Mouse (Mus musculus) forebrain, embryonic 16.5 days (tissue): ENCODE results near the gene Agpat3. TPM values are rescaled to one million over a fixed set of nuclear protein-coding genes. Genes with fewer than 3 reads are reported as not detected.
A peak's percentile ranks its signal among the peaks of the same experiment; 100 is the strongest.

Experiments used
- ATAC-seq: fragments of 200-750 bp; cut with Nextera tagmentation; 2 replicates; pipeline ENCODE4 v1.8.0; 2017; ENCODE audit warnings: mild to moderate bottlenecking, moderate library complexity
- H3K27ac ChIP-seq: fragments of 300-500 bp; sonication (generic); 2 replicates; pipeline ENCODE4 v1.5.1; 2014; ENCODE audit warnings: low read length, control low read depth
- H3K27me3 ChIP-seq: fragments of 300-500 bp; sonication (generic); replicated peaks from 2 replicates; pipeline ENCODE4 v1.6.1; 2014; ENCODE audit warnings: low read length; ENCODE audit not compliant: control insufficient read depth, insufficient read depth
- H3K36me3 ChIP-seq: fragments of 300-500 bp; sonication (generic); 2 replicates; pipeline ENCODE4 v1.6.1; 2014; ENCODE audit not compliant: control insufficient read depth, insufficient read depth
- H3K4me1 ChIP-seq: fragments of 300-500 bp; sonication (generic); replicated peaks from 2 replicates; pipeline ENCODE4 v1.6.1; 2014; ENCODE audit warnings: low read length; ENCODE audit not compliant: control insufficient read depth, insufficient read depth
- H3K4me2 ChIP-seq: fragments of 300-500 bp; sonication (generic); 2 replicates; pipeline ENCODE4 v1.6.1; 2014; ENCODE audit warnings: mild to moderate bottlenecking, low read length, control low read depth
- H3K4me3 ChIP-seq: fragments of 300-500 bp; sonication (generic); replicated peaks from 2 replicates; pipeline ENCODE4 v1.5.1; 2014; ENCODE audit warnings: mild to moderate bottlenecking, low read length, control low read depth
- H3K9ac ChIP-seq: fragments of 300-500 bp; sonication (generic); replicated peaks from 2 replicates; pipeline ENCODE4 v1.6.1; 2014; ENCODE audit warnings: low read depth, low read length, control low read depth
- H3K9me3 ChIP-seq: fragments of 300-500 bp; sonication (generic); 2 replicates; pipeline ENCODE4 v1.6.1; 2016; ENCODE audit warnings: low read length; ENCODE audit not compliant: control insufficient read depth
- WGBS: fragments of 180-500 bp; shearing (Covaris S2); extraction: QIAGEN DNeasy Blood & Tissue Kit; methylation state at CpG from one replicate; pipeline ENCODE4 v1.1.7; 2014; 5-methylcytosine and 5-hydroxymethylcytosine counted together
- polyA plus RNA-seq: library from polyadenylated mRNA; unstranded; fragments of >200 nt; fragmentation: Nextera tagmentation; extraction: Ambion mirVana; gene quantifications from 2 replicates; pipeline ENCODE4 v1.2.1, GENCODE M21; 2015

Agpat3 gene
- polyA plus RNA-seq, 1 experiment from 2014 or later = 78.2 TPM

DNA sequence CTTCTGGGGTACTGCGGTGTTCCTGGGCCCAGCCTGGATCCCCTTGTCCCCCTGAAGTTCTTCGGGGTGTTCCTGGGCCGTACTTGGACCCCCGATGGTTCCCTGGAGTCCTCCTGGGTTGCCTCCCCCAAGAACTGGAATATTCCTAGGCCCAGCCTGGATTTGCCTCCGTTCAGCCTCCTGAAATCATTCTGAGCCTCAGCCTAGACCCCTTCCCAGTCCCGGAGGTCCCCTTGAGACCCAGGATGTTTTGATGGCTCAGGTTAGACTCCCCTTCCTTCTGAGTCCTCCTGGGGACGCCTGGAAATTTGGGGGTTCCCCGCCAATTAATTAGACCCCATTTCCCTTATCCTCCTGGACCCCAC is 359 bp upstream of the Agpat3 start:
- no peaks in the 10 kb centered on the region for H3K36me3 ChIP-seq
- peak; percentile 16; the same call in 1 of the 2 replicates for ATAC-seq
- H3K9me3 ChIP-seq = no peaks in the 10 kb centered on the region
- no peaks in the 10 kb centered on the region for H3K27me3 ChIP-seq
- peak overlapping the region; percentile 90 for H3K4me2 ChIP-seq
- peak overlapping the region; percentile 87 for H3K4me3 ChIP-seq
- peaks cover 26% of the 10 kb centered on the region for H3K4me1 ChIP-seq
- peak overlapping the region; percentile 89 for H3K9ac ChIP-seq
- WGBS = 19% methylated on average over 8 of the region's 8 CpGs
- H3K27ac ChIP-seq = peak overlapping the region; percentile 67

- H3K36me3 ChIP-seq = no peaks in the 10 kb centered on the region
- peak overlapping the region; percentile 90 for H3K4me2 ChIP-seq
- peaks cover 26% of the 10 kb centered on the region for H3K4me1 ChIP-seq
- H3K9ac ChIP-seq = peak overlapping the region; percentile 89
- ATAC-seq = no peak
- peak overlapping the region; percentile 87 for H3K4me3 ChIP-seq
- H3K27ac ChIP-seq = no peak overlapping the region
- H3K27me3 ChIP-seq = no peaks in the 10 kb centered on the region
- no peaks in the 10 kb centered on the region for H3K9me3 ChIP-seq
- under 1% methylated on average over 12 of the region's 13 CpGs for WGBS
Observed at GRCm38 (mm10) chr10:78351564-78351886, 764 bp downstream of the Agpat3 start.

GRCm38 (mm10) chr10:78350796-78351556 is 1.3 kb downstream of the Agpat3 start:
- H3K27ac ChIP-seq = no peak overlapping the region

DNA sequence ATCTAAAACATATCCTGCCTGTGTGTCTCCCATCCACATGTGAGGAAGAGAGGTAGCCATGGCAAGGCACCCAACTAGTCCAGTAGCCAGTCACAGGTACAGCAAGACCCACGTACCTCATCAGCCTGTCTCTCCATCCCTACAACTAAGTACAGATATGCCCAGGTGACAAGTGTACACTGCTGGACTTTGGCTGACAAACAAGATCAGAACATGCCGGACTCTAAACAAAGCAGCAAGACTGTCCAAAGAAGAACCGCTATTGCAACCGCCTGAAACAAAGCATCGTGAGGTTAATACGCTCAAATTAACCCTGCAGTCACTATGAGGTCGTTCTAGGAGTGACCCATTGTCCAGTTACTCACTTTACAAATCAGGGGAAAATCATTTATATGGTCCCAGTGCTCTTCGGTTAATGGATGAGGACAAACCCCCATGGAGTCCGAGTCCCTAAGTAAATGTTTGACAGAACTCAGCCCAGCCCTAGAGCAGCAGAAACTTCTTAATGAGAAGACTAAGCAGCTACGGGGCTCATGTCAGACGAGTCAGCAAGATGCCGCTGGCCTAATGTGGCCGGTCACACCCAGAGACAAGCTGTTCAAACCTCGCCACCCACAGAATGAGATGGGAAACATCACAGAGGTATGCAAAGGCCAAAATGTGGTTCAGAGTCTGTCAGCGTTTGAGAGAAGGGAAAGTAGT is 2.7 kb downstream of the Agpat3 start:
- WGBS = 67% methylated on average over 15 of the region's 15 CpGs
- no peak overlapping the region for H3K27ac ChIP-seq
- no peak overlapping the region for H3K4me3 ChIP-seq
- H3K9ac ChIP-seq = no peak overlapping the region
- no peaks in the 10 kb centered on the region for H3K36me3 ChIP-seq
- no peak overlapping the region for H3K4me2 ChIP-seq
- peaks cover 26% of the 10 kb centered on the region for H3K4me1 ChIP-seq
- no peaks in the 10 kb centered on the region for H3K9me3 ChIP-seq
- no peaks in the 10 kb centered on the region for H3K27me3 ChIP-seq
- ATAC-seq = no peak

More at GRCm38 (mm10) chr10:78350796-78351556, 1.3 kb downstream of the Agpat3 start:
- H3K4me1 ChIP-seq = peaks cover 26% of the 10 kb centered on the region
- no peak for ATAC-seq
- H3K9ac ChIP-seq = peak overlapping the region; percentile 89
- peak overlapping the region; percentile 90 for H3K4me2 ChIP-seq
- 8% methylated on average over 6 of the region's 6 CpGs for WGBS
- H3K36me3 ChIP-seq = no peaks in the 10 kb centered on the region
- no peaks in the 10 kb centered on the region for H3K9me3 ChIP-seq
- H3K27me3 ChIP-seq = no peaks in the 10 kb centered on the region
- peak overlapping the region; percentile 87 for H3K4me3 ChIP-seq

DNA sequence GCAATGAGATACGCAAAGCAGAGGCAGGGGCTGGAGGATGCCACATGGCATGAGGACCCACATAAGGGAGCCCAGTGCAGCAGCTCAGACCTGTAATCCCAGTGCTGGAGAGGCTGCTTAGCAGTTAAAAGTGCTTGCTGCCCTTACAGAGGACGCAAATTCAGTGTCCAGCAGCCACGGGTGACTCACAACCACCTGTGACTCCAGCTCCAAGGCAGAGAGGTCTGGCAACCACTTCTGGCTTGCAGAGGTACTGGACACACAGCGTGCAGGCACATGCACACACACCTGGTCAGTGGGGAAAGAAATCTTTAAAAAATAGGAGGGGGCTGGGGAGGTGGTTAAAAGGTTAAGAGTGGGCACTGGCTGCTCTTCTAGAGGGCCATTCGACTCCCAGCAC is 4.1 kb downstream of the Agpat3 start:
- WGBS = 89% methylated on average over 5 of the region's 5 CpGs
- no peaks in the 10 kb centered on the region for H3K9me3 ChIP-seq
- H3K4me2 ChIP-seq = no peak overlapping the region
- no peak for ATAC-seq
- no peaks in the 10 kb centered on the region for H3K36me3 ChIP-seq
- peaks cover 26% of the 10 kb centered on the region for H3K4me1 ChIP-seq
- H3K9ac ChIP-seq = no peak overlapping the region
- no peak overlapping the region for H3K4me3 ChIP-seq
- no peak overlapping the region for H3K27ac ChIP-seq
- H3K27me3 ChIP-seq = no peaks in the 10 kb centered on the region

DNA sequence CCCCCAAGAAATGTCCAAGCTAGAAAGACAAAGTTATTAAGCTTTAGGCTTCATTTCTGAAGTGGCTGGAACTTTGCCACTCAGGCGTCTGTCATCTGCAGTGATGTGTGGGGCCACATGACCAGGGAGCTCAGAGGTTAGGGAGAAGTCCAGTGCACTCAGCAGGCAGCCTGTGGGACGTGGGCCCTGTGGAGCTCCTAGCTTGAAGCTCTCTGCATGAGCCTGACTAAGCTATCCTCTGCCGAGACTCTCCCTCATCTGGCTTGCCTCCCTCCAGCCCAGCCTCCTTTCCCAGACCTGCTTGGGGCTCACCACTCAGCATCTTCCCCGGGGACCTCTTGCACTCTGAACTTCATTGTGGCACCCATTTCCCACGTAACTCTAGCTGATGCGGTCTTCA is 4.8 kb downstream of the Agpat3 start:
- Histone ChIP-seq H3K9me3 (no peaks in the 10 kb centered on the region), H3K9ac (no peak overlapping the region), H3K27ac (no peak overlapping the region), H3K36me3 (no peaks in the 10 kb centered on the region), H3K27me3 (no peaks in the 10 kb centered on the region), H3K4me3 (no peak overlapping the region), H3K4me1 (peaks cover 21% of the 10 kb centered on the region), H3K4me2 (no peak overlapping the region)
- WGBS = 75% methylated on average over 6 of the region's 6 CpGs
- no peak for ATAC-seq

DNA sequence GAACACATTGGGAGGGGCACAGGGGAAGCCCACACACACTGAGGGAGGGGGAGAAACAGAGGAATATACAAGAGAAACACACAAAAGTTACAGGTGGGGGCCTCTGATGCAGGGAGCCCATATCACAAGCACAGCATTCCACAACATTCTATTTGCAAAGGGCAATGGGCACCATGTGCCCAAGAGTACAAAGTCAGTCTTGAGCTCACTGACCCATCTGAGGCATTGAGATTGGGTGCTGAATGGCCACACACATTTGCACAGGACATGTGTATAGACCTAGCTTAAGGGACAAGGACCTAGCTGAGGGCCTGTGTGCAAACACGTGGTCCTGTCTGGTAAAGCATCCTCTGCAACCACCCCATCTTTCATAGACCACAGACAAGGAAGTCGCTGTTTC is 6.8 kb downstream of the Agpat3 start:
- Histone ChIP-seq H3K27ac (no peak overlapping the region), H3K36me3 (no peaks in the 10 kb centered on the region), H3K4me3 (no peak overlapping the region), H3K9me3 (no peaks in the 10 kb centered on the region), H3K27me3 (no peaks in the 10 kb centered on the region), H3K9ac (no peak overlapping the region), H3K4me1 (peaks cover 10% of the 10 kb centered on the region), H3K4me2 (no peak overlapping the region)
- 88% methylated on average over 2 of the region's 2 CpGs for WGBS
- no peak for ATAC-seq

DNA sequence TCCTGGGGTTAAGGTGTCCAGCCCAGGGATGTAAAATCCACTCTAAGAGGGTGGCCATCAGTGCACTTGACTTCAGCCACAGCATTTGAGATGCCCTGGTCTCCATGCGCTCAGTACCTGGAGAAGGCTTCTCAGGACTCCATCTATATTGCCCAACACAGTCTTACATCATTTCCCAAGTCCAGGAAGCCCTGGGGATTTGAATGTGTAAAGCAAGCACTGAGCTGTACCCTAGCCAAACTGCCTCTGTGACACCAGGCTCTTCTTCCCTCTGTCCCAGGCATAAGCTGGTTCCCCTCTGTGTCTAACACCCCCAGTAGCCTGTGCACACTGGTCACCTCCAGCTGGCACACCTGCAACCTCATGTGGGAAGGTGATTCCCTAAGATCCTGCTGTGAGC is 10.2 kb downstream of the Agpat3 start:
- H3K4me3 ChIP-seq = no peak overlapping the region
- H3K9ac ChIP-seq = no peak overlapping the region
- no peak overlapping the region for H3K27ac ChIP-seq
- no peaks in the 10 kb centered on the region for H3K36me3 ChIP-seq
- H3K27me3 ChIP-seq = no peaks in the 10 kb centered on the region
- no peaks in the 10 kb centered on the region for H3K9me3 ChIP-seq
- H3K4me1 ChIP-seq = no peaks in the 10 kb centered on the region
- ATAC-seq = no peak
- H3K4me2 ChIP-seq = no peak overlapping the region
- 95% methylated on average over 1 of the region's 1 CpGs for WGBS

DNA sequence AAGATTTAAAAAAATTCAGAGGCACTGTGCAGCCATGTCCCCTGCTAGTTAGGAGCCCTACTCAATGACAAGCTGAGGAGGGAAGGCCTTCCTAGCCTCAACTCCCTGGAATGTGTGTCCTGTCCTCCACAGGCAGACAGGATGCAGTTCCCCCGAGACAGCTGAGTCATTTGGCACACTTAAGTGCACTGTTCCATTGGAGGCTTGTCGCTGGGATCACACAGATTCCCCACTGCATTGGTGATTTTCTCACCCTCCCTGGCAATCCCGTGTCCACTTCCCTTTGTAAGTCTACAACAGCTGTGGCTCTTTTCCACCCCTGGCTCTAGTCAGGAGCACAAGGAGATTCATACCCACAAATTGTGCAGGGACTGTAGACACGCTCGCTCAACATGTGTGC is 14.1 kb downstream of the Agpat3 start:
- WGBS = 76% methylated on average over 5 of the region's 5 CpGs
- no peak overlapping the region for H3K27ac ChIP-seq
- H3K9me3 ChIP-seq = no peaks in the 10 kb centered on the region
- no peak for ATAC-seq
- H3K9ac ChIP-seq = no peak overlapping the region
- H3K4me2 ChIP-seq = no peak overlapping the region
- no peaks in the 10 kb centered on the region for H3K36me3 ChIP-seq
- H3K4me1 ChIP-seq = no peaks in the 10 kb centered on the region
- no peaks in the 10 kb centered on the region for H3K27me3 ChIP-seq
- H3K4me3 ChIP-seq = no peak overlapping the region
